Mouse (Mus musculus) adrenal gland, adult 2 months (tissue): ENCODE data around the gene Acvrl1. TPM values are rescaled to one million over a fixed set of nuclear protein-coding genes. Genes with fewer than 3 reads are reported as not detected.
A peak's percentile ranks its signal among the peaks of the same experiment; 100 is the strongest.

Source experiments
- DNase-seq: peaks from one replicate; pipeline ENCODE4 v3.0.0; 2021
- polyA plus RNA-seq: library from polyadenylated mRNA; depleted of rRNA; stranded (reverse); fragments of >200 nt; gene quantifications from 2 replicates; pipeline ENCODE4 v1.2.3, GENCODE M21; 2012
- total RNA-seq, 2 experiments: library from RNA; stranded (reverse); gene quantifications; 2 replicates each; pipeline ENCODE4 v1.2.3; 2021

Acvrl1 gene
- total and polyA plus RNA-seq, 3 experiments, result 15.0 to 22.6 (median 20.9) TPM

DNA sequence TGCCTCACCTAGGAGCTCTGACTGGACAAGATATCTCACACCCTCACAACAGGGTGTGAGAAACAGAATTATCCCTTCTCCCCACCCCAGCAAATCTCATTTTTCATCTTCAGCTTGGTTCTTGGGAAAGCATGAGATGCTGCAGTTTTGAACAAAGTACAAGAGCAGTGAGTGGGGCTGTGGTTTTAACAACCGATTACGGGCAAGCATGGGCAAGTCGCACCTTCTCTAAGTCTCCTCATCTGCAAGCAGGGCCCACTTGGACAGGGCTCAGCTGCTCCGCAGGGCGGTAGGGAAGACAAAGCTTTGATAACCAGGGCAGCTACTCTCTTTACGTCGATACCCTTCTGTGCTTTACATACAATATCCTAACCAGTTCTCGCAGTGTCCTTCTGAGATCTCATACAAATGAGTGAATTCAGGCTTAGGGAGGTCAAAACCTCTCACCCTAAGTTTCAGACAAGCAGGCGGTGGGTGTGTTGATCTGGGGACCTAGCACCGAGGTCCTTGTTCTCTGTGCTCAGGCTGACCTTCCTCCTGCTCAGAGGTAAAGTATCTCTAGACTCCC lies 42.2 kb downstream of the Acvrl1 start:
- no peak for DNase-seq

DNA sequence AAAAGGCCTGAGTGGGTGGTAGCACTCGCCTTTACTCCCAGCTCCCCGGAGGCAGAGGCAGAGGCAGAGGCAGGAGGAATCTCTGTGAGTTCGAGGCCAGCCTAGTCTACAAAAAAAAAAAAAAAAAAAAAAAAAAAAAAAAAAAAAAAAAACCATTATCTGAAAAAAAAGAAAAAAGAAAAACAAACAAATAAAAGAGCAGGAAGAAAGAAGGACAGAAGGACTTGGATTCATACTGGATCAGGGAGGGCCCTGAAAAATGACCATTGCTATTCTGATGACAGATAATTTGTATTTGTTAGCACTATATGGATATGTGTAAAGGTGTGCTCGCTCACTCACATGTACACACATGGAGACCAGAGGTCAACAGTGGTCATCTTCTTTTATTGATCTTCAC lies 43.0 kb downstream of the Acvrl1 start:
- DNase-seq, result no peak

DNA sequence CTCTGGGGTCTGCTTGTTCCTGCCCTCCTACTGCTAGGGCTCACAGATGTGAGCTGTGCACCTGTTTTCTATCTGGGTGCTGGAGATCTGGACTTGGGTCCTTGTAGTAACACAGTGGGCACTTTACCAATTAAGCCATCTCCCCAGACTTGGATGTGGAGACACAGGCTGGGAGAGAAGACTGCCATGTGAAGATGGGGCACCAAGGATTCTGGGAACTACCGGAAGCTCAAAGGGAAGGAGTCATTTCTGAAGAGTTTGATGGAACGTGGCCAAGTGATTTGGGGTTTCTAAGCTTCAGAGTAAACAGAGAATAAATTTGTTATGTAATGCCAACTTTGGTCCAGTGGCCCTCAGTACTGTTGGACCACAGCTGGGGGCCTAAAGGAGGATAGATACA lies 43.7 kb downstream of the Acvrl1 start:
- DNase-seq, result no peak

DNA sequence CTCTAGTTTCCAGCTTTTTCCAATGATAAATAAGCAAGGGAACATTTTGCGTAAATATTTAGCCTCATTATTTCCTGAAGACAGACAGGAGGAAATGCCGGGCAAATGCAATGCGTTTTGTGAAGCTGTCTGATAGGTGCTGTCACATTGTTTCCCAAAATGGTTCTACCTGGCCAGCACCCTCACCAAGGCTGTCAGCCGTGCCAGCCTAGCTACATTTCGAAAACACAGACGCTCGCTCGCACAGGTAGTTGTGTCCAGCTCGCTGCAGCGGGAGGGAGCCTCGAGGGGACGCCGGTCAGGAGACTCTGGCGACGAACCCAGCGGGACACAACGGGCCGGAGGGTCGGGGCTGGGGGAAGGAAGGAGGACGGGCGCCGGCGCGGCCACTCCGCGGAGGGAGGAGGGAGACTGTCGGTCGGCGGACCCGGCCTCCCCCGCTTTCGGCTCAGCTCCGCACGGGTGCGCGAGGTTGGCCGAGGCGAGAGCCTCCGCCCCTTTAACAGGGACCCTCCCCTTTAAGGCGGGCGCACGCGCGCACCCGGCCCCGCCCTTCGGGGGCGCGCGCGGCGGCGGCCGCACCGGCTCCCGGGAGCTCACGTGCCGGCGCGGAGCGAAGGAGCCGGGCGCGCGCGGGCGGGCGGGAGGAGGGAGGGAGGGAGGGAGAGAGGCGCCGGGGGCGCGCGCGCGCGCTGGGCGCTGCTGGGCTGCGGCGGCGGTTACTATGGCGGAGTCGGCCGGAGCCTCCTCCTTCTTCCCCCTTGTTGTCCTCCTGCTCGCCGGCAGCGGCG lies 45.3 kb downstream of the Acvrl1 start, which contains the start of gene Acvr1b:
Gene Acvr1b (plus strand): TSS at position 647 of the 791 bp plus-strand sequence.
- peak; percentile 97 for DNase-seq

DNA sequence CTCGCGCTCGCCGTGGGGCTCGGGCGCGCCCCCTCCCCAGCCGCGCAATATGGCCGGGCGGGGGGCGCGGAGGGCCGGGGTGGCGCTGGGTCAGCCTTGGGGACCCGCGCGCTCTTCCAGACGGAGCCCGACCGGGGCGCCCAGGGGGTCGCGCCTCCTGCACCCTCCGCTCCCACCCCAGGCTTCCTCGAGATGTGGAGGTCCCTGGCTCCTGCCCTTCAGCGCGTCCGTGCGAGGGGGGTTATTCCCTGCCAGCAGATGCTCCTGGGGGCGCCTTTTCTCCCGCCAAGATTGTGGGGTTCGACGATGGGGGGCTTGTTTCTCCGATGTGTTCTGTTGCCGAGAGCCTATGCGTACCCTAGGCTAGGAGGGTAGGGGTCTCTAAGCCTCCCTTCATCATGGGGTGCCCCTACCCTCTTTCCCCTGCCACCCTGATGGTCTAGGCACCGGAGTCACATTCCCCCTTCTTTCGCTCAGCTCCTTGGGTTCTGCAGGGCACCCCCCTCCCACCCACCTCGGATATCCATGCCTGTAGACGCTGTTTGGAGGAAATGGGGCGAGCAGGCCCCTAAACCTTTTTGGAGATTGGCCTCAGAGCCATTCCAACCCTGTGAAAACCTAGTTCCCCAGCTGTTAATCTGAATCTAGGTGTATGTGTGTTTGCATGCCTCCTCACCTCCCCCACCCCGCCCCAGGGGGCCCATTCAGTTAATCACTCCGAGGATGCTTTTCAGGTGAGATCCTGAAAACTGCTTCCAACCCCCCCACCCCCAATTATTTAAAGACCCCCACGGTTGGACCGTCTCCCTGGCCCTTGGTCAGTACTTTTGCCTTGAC lies 46.2 kb downstream of the Acvrl1 start:
- DNase-seq, result no peak

DNA sequence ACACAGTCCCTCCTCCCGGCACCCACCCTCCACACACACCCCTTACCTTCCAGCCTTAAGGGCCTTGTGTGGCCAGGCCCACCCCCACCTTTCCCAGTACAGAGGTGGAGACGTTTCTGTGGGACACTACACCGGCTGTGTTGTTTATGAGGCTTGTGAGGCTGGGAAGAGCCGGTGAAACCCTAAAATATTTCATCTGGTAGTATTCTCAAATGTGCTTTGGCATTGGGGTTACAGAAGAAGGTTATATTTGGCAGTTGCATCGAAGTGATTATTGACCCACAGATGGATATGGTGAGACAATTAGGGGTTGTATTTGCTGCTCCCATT lies 46.8 kb downstream of the Acvrl1 start:
- DNase-seq, result no peak

DNA sequence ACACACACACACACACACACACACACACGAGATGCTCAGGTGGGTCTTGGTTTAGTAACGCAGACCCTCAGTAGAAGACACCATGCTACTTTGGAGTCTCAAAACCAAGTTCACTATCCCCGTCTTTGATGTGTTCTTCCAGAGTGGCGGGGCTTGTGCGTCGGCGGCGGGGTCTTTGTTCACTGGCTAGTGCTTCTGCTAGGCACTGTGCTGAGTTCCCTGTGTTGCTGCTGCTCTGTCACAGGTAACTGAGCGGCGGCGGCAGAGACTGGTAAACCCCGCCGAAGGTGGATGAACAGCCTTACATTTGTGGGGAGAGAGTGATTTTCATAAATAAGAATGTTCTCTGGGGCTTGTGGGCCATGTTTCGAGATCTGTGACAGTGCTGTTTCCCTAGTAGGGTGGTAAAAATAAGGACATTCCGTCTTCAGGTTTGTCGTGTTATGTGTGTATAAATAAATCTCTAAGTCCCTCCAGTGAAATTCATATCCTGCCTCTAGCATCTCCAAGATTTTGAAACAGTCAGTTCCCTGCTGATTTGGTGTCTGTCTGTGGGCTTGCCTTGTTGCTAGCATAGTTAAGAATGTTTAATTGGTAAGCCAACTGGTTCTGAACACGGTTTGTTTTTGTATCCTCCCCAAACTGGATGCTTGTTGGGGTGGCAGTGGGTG lies 47.4 kb downstream of the Acvrl1 start:
- no peak for DNase-seq

DNA sequence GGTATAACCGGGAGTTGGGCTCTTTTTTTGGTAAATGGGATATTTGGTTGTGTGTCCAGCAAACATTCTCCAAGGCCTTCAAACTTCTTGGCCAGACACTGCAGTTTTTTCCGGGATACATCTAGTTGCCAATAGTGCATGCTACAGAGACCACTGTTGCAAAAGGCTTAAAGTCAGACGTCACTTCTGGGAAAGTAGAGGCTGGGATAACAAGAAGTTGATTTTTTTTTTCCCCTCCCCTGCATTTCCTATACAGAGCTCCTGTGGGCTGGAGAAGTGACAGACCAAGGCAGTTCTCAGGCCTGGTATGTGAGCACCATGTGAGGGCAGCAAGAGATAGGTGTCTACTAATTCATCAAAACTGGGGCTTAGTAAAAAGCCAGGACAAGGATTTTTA lies 48.0 kb downstream of the Acvrl1 start:
- DNase-seq, result no peak

DNA sequence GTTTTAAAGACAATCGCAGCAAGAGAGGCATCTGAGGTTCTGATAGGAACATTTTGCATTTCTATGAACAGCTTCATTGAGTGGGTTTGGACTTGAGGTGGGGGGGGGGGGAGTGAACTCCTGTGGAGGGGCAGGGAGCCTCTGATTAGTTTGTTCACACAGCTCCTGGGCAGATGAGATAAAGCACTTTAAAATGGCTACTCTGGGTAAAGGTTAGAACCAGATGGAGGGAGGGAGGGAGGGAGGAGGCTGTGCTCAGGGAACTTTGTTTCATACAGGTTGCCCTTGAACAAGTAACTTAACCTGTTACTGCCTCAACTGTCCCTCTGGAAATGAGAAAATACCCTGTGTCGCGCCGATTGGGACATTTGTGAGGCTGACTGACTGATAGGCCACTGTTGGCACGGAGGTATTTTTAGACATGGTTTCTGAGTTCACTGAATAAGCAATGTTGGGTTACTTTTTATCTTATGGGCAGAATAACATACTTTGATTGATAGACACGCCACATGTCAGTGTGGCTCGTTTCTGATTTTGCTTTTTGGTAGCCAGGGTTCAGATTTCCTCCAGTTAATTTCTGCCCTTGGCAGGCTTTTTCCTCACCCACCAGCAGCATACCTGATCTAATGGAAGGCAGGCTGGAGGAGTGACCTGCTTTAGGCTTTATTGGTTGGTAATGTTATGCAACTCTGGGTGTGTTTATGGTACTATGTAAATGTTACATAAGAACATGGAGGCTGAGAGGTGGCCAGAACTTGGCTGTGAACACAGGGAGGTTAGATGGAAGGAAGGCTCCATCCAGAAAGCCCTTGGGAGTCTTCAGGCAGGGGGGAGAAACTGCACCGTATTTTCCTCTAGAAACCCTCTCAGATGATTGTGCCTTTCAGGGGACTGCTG lies 48.7 kb downstream of the Acvrl1 start:
- no peak for DNase-seq

DNA sequence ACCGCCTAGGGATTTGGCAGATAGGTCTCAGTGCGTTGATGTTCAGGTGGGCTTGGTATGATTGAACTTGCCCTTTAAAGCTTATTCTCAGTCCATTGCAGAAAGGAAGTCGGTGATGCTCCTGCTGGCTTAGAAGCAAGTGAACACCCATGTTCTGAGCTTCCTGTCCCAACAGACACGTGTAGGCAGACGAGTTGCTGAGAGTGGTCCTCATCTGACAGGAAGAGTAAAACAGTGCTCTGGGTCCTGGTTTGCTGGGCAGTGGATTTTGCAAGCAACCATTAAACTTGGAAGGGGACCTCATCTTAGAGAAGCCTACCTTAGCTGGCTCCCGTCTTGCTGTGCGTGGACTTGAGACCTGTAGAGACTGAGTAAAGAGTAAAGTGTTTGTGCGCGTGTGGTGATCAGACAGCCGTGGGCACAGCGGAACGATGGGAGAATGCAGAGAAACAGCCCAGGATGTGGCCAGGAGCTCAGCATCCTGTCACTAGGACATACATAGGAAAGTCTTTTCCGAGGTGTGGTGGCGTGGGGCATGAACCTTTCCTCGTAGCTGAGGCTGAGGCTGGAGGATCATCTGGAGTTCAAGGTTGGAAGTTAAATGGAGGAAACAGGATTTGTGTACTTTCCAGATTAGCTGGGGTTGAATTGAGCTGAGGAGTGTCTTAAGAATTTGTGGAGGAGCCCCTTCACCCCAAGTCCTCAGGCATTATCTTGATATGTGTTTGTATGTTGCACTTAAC lies 52.2 kb downstream of the Acvrl1 start:
- no peak for DNase-seq

DNA sequence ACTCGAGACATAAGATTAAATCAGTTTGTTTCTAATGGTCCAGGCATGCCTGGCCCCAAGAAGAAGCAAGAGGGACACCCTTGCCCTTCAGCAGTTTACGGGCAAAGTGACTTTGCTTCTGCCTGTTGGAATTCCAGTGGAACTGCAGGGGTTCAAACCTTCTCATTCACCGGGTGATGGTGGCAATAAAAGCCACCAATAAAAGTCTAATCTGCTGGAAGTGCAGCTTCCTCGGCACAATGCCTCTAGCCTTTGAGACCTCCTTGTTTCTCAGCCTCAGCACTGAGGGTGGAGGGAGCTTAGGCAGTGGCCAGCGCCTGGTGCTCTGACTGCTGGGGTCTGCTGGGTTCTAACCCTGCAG lies 52.8 kb downstream of the Acvrl1 start:
- no peak for DNase-seq

DNA sequence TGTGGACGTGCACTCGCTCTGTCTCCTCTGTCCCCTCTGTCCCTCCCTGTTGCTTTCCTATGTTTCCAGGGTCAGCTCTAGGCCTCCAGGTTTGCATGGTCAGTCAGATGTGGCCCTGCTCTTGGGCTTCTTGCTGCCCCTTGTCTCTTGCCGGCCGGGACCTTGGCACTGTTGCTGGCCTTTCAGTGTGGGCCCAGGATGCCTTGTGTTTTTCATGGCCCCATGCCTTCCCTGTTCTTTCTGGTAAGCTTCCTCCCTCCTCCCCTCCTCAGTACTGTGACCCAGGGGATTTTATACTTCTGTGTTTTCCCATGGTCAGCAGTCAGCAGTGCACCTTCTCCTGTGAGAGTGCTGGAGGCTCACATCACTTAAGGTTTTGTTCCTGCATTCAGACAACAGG lies 53.2 kb downstream of the Acvrl1 start:
- no peak for DNase-seq

DNA sequence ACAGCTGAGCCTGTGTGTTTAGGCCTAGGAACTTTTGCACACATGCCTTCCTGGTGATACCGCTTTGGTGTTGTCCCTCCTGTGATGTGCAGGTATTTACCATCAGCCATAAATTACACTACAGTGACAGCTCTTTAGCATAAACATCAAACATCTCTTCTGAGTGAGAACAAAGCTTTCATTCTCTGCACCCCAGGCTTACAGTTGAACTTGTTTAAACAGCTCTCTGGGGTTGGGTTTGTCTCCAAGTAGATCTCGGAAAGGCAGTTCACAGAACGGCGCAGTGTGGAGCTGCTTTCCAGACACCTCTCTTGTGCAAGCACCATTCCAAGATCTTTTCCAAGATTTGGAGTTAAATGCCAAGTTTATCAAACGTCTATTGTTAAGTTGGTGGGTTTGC lies 54.4 kb downstream of the Acvrl1 start:
- DNase-seq, result no peak

DNA sequence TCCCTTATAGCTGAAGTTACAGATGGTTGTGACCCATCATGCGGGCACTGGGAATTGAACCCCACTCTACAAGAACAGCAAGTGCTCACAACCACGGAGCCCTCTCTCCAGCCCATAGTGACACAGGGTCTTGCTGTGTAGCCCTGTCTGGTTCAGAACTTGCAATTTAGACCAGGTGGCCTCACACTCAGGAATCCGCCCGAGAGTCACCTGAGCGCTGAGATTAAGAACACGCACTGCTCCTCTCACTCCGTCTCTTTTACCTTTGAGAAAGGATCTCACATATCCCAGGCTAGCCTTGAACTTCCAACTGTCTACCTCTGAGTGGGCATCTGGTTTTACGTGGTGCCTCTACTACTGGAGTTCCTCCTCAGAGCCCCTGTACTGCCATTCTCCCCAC lies 56.0 kb downstream of the Acvrl1 start:
- no peak for DNase-seq

DNA sequence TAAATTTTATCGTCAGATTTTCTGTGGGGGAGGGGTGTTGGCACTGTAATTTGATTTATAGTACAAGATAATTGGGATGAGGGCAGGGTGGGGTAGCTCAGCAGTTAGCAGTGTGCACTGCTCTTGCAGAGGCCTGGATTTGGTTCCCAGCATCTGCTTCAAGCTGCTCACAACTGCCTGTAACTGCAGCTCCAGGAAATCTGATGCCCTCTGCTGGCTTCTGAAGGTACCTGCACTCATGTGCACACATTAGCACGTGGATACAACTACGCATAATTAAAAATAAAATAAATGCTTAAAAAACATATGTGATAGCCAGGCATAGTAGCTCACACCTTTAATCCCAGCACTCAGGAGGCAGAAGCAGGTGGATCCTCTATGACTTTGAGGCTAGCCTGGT lies 57.2 kb downstream of the Acvrl1 start:
- DNase-seq, result no peak

DNA sequence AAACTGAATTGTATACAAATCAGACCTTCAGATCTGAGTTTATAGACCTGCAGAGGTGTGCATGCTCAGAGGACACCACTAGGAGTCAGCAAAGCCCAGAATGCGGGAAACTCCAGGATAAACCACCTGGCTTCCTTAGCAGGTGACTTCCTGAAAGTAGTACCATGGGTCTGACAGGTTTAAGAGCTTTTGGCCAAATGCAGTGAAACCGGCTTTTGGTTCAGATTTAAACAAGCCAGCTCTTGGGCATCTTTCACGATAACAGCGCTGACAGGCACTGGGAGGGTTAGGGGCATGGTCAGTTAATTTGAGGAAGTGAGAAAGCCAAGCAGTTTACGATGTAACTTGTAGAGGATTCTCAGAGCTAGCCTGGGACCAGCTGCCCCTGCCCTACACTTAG lies 59.6 kb downstream of the Acvrl1 start:
- no peak for DNase-seq

DNA sequence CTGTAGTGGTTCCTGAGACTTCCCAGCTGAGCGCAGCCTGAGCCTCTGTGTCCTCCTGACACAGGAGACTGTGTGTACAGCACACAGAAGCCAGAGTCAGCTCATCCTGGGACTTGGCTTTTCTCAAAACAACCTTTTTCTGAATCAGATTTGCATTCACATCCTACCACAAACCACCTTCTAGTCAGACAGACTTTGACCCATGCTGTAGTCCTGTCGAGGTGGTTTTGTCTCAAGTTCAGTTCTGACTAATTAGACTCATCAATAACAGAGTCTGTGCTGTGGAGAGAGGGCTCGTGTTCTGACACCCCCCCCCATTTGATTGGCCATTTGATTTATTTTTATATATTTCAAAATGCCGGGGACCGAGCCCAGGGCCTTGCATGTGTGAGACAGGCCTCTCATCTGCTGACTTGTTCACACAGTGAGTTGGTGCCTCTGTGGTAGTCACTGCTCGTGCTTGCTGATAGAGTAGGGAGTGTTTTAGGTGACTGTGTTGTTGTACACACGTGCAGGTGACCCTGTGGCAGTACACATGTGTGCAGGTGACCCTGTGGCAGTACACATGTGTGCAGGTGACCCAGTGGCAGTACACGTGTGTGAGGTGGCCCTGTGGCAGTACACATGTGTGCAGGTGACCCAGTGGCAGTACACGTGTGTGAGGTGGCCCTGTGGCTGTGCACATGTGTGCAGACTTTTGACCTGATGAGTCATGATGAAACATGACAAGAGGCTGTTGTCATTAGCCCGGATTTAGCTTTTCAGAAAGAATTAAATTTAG lies 61.8 kb downstream of the Acvrl1 start:
- no peak for DNase-seq

DNA sequence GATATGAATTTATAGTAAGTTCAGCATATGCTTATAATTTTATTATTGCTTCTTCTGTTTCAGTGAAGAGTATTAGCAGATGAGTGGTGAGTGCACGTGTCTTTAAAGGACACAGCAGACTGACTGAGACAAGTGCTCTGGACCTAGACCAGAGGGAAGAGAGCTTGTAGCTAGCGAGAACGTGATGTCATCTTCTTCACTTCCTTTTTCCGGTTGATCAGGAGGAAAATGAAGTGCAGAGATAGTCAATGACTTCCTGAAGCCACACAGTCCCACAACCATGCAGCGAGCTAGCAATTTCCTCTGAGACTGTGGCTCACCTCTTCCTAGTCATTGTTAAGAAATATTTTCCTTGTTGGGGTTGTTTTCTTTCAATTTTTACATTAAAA lies 62.4 kb downstream of the Acvrl1 start:
- no peak for DNase-seq

DNA sequence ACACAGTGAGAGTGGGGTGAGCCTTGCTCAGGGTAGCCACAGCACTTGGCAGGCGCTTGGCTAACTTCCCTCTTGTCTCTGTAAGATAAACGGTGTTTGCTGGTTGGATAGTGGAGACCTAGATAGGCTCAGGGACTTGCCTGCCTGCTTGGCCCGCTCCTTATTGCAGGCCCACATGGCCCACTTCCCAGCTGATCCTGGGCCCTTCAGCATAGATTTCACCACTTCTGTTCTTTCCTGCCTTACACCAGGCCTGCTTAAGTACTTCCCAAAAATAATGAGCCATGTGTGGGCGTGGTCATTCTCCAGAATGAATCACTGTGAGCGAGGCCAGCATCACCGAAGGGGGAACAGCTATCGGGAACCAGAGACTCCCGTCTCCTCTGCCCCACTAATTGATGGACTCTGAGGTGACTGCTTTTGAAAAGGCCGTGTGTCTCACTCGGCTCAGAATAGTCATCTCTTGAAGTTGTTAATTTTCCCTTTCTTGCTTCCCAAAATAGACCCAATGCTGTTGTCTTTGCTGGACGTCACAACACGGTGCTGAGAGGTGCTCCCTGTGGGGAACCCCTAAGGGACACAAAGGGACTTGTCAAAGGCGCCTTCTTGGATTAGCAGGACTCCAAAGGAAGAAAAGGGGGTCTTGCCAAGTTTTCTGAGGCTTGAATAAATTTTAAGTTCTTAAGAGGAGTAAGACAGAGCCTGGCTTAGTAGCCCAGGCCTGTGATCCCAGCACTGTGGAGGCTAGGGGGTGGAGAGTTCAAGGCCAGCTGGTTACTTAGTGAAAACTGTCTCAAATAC lies 63.3 kb downstream of the Acvrl1 start:
- DNase-seq, result peak; percentile 89
